Mouse (Mus musculus) ES-E14 (cell line): Measurements from ENCODE around the gene Lmntd1. TPM values are rescaled to one million over a fixed set of nuclear protein-coding genes. Genes with fewer than 3 reads are reported as not detected.

ENCODE experiments used
- DNase-seq: peaks from one replicate; pipeline ENCODE4 v3.0.0-alpha.2; 2013; ENCODE audit warnings: low read depth, low spot score
- H3K27ac ChIP-seq: 2 replicates; pipeline ENCODE4 v1.5.1; 2012; ENCODE audit warnings: low read depth, mild to moderate bottlenecking, low read length, moderate library complexity, mixed read lengths; ENCODE audit not compliant: poor library complexity, insufficient read depth, severe bottlenecking
- H3K36me3 ChIP-seq: 2 replicates; pipeline ENCODE4 v1.6.1; 2012; ENCODE audit warnings: mild to moderate bottlenecking, low read length, moderate library complexity, mixed read lengths; ENCODE audit not compliant: control insufficient read depth, poor library complexity, insufficient read depth, severe bottlenecking
- H3K4me1 ChIP-seq, 2 experiments: fragments of 150-350 bp in 1 of 2; sonication (generic) in 1 of 2; 2 replicates each; pipeline ENCODE4 v1.6.1; 2012; ENCODE audit warnings: low read length in 2 of 2, mild to moderate bottlenecking in 1 of 2, mixed read lengths in 1 of 2; ENCODE audit not compliant: control insufficient read depth in 2 of 2, insufficient read depth in 2 of 2, poor library complexity in 1 of 2
- H3K4me3 ChIP-seq, 2 experiments: fragments of 150-350 bp in 1 of 2; sonication (generic) in 1 of 2; 2 replicates each; pipeline ENCODE4 v1.5.1; 2012; ENCODE audit warnings: low read length in 2 of 2, low read depth in 1 of 2, mild to moderate bottlenecking in 1 of 2, mixed read lengths in 1 of 2; ENCODE audit not compliant: insufficient read depth in 1 of 2, poor library complexity in 1 of 2, severe bottlenecking in 1 of 2
- H3K9ac ChIP-seq: 2 replicates; pipeline ENCODE4 v1.6.1; 2012; ENCODE audit warnings: low read depth, mild to moderate bottlenecking, low read length, mixed read lengths; ENCODE audit not compliant: poor library complexity, insufficient read depth, severe bottlenecking
- H3K9me3 ChIP-seq: fragments of 150-350 bp; sonication (generic); 2 replicates; pipeline ENCODE4 v1.6.1; 2012; ENCODE audit warnings: low read depth, mild to moderate bottlenecking, low read length; ENCODE audit not compliant: control insufficient read depth, insufficient read depth
- CHD2 ChIP-seq: IDR thresholded peaks from 2 replicates; pipeline ENCODE4 v1.6.1; 2014; ENCODE audit warnings: mild to moderate bottlenecking, low read depth, low read length, inconsistent platforms
- HCFC1 ChIP-seq: IDR thresholded peaks from 2 replicates; pipeline ENCODE4 v1.6.1; 2012; ENCODE audit warnings: low read length, inconsistent platforms, borderline replicate concordance; ENCODE audit not compliant: insufficient read depth
- MAFK ChIP-seq: IDR thresholded peaks from 2 replicates; pipeline ENCODE4 v1.6.1; 2014; ENCODE audit warnings: mild to moderate bottlenecking, low read depth, low read length, inconsistent platforms; ENCODE audit not compliant: insufficient read depth
- ZC3H11A ChIP-seq: IDR thresholded peaks from 2 replicates; pipeline ENCODE4 v1.6.1; 2012; ENCODE audit warnings: low read depth, mild to moderate bottlenecking, inconsistent platforms, low read length, borderline replicate concordance
- ZNF384 ChIP-seq: IDR thresholded peaks from 2 replicates; pipeline ENCODE4 v1.6.1; 2012; ENCODE audit warnings: low read depth, low read length, inconsistent platforms
- in situ Hi-C, 2 experiments: fragments of 600-800 bp; cut with MboI; formaldehyde crosslinking; loops; one replicate each; pipeline ENCODE4 v1.15.1; 2025; ENCODE audit warnings: low sequenced_read_pairs in 2 of 2, inconsistent platforms in 1 of 2; ENCODE audit not compliant: unreplicated experiment in 2 of 2
- total RNA-seq: library from RNA; depleted of rRNA; stranded (reverse); fragments of 300-350 nt; gene quantifications from 2 replicates; pipeline ENCODE4 v1.2.3, GENCODE M21; 2012

Lmntd1 gene
- total RNA-seq, 1 experiment: not detected

DNA sequence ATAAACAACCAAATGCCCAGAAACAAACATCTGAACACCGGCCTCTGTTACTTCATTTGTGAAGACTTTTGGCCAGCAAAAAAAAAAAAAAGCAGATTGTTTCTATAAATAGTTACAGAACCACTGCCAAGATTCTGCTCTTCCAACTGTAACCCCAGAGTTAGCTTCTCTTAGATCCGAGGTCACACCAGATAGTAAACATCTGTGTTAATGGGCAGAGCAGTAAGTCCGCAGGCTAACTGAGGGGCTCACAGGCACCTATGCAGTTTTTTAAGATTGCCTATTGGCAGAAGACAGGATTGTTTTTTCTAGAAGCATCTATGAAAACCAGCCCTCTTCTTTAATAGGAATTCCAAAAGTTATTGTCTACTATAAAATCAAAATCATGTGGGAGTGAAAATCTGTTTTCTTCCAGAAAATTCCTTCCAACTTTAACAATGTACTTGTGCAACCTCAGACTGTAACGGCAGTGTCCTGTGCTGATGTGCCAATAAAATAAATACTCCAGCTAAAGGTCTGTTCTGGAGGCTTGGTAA lies 26.9 kb upstream of the Lmntd1 start:
- no peak overlapping the region for H3K4me3 ChIP-seq
- in situ Hi-C loops: no loop called here
- H3K27ac ChIP-seq: no peak overlapping the region
- no peak overlapping the region for H3K9ac ChIP-seq
- DNase-seq: no peak
- no peaks in the 10 kb centered on the region for H3K36me3 ChIP-seq
- H3K4me1 ChIP-seq: no peaks in the 10 kb centered on the region
- TF ChIP-seq HCFC1 (no peak), MAFK (no peak), ZC3H11A (no peak), CHD2 (no peak), ZNF384 (no peak)
- H3K9me3 ChIP-seq: no peaks in the 10 kb centered on the region

DNA sequence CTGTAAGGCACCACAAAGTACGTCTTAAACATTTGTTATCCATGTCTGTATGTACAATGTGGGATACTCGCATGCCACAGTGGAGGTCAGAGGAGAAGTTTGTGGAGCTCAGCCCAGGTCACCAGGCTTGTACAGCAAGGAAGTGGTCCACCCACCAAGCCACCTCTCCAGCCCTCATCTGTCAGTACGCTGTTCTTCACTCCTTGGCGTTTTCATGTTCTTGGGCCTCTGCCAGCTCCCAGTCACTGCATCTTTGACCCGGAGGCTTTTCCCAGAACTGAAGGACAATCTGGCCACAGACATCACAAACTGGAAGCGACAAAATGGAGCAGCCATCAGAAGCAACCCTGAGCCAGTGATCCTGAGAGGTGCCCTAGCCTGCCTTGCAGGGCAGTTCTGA lies 24.1 kb upstream of the Lmntd1 start:
- no peak overlapping the region for H3K4me3 ChIP-seq
- H3K27ac ChIP-seq: no peak overlapping the region
- TF ChIP-seq MAFK (no peak), CHD2 (no peak), ZNF384 (no peak), HCFC1 (no peak), ZC3H11A (no peak)
- in situ Hi-C loops: no loop called here
- H3K4me1 ChIP-seq: no peaks in the 10 kb centered on the region
- no peak overlapping the region for H3K9ac ChIP-seq
- DNase-seq: no peak
- H3K36me3 ChIP-seq: no peaks in the 10 kb centered on the region
- H3K9me3 ChIP-seq: no peaks in the 10 kb centered on the region

DNA sequence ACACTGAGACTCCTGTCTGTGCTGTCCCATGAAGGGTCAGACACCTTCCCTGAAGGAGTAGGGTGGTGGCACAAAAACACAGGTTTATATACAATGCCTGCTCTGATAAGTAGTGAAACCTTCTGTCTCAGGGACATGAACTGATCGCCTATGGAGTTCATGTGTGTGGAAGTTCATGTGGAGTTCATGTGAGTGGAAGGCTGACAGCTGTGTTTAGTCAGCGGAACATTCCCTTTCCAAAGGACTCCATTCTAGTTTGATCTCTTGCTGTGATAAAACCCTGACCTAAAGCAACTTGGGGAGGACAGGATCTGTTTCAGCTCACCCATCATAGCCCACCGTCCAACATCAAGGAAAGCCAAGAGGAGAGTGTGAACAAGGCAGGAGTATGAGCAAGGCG lies 22.6 kb upstream of the Lmntd1 start:
- DNase-seq: no peak
- TF ChIP-seq MAFK (no peak), CHD2 (no peak), HCFC1 (no peak), ZC3H11A (no peak), ZNF384 (no peak)
- H3K27ac ChIP-seq: no peak overlapping the region

DNA sequence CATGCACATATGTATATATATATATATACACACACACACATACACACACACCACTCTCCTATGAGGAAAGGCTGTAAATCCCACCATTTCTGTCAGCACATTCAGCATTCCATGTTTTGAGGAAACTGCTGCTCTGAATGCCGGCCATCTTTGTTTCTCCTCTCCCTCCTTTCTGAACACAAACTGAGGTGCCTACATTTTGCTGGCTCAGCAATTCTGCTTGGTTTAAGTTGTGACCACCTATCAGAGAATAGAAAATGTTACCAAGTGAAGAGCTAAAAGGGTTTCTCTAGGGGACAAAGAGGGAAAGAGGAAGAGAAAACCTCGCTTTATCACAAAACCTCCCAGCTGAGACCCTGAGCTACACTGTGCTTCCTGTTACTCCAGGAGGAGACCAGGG lies 20.3 kb upstream of the Lmntd1 start:
- H3K36me3 ChIP-seq: no peaks in the 10 kb centered on the region
- H3K4me1 ChIP-seq: no peaks in the 10 kb centered on the region
- H3K4me3 ChIP-seq: no peak overlapping the region
- H3K9me3 ChIP-seq: no peaks in the 10 kb centered on the region
- H3K9ac ChIP-seq: no peak overlapping the region
- H3K27ac ChIP-seq: no peak overlapping the region
- no peak for DNase-seq
- TF ChIP-seq ZC3H11A (no peak), ZNF384 (no peak), CHD2 (no peak), MAFK (peak; percentile 94), HCFC1 (no peak)
- in situ Hi-C loops: no loop called here

More for the DNA sequence above, 22.6 kb upstream of the Lmntd1 start:
- H3K4me1 ChIP-seq: no peaks in the 10 kb centered on the region
- no peaks in the 10 kb centered on the region for H3K36me3 ChIP-seq
- no peak overlapping the region for H3K9ac ChIP-seq
- H3K9me3 ChIP-seq: no peaks in the 10 kb centered on the region
- H3K4me3 ChIP-seq: no peak overlapping the region
- in situ Hi-C loops: no loop called here

DNA sequence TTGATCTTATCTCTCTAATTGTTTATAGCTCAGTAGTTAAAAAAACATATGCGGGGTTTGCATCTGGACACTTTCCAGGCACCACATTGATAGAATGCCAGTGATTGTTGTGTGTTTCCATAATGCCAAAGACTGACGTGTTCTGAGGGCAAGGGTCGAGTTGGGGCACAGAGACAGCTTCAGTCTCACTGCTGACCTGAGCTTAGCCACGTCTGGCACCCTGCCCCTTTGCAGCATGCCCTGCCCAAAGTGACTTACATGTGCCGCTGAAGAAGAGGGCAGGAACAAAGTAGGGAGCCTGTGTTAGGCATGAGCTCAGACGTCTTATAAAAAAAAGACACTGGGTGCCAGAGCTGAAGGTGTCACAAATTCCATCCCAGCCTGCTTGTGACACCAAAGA lies 16.1 kb upstream of the Lmntd1 start:
- TF ChIP-seq CHD2 (no peak), ZNF384 (no peak), HCFC1 (no peak), ZC3H11A (no peak), MAFK (no peak)
- in situ Hi-C loops: no loop called here
- H3K9me3 ChIP-seq: no peaks in the 10 kb centered on the region
- H3K36me3 ChIP-seq: no peaks in the 10 kb centered on the region
- no peaks in the 10 kb centered on the region for H3K4me1 ChIP-seq
- H3K27ac ChIP-seq: no peak overlapping the region
- DNase-seq: no peak
- H3K9ac ChIP-seq: no peak overlapping the region
- H3K4me3 ChIP-seq: no peak overlapping the region
